Mouse (Mus musculus): Measurements from ENCODE around the gene Tex9. TPM values are rescaled to one million over a fixed set of nuclear protein-coding genes. Genes with fewer than 3 reads are reported as not detected.
A peak's percentile ranks its signal among the peaks of the same experiment; 100 is the strongest.

Tex9 gene
- polyA plus RNA-seq (2015; fragmentation: Nextera tagmentation; extraction: Ambion mirVana) = 44.5 and 48.2 TPM in 2 replicates

- Histone ChIP-seq H3K9me3 (no peaks in the 10 kb centered on the region), H3K9ac (peak within 1 kb of the TSS; percentile 80), H3K4me3 (peak within 1 kb of the TSS; percentile 70), H3K4me1 (peaks cover 13% of the 10 kb centered on the region), H3K36me3 (peaks cover 4% of the 10 kb centered on the region), H3K4me2 (peak within 1 kb of the TSS; percentile 78), H3K27ac (peak within 1 kb of the TSS; percentile 89), H3K27me3 (no peaks in the 10 kb centered on the region)
- WGBS = 9% methylated on average over 6 of the region's 6 CpGs
- ATAC-seq (ENCODE audit: insufficient number of reproducible peaks, insufficient read depth, low FRiP score, low TSS enrichment, low read depth) = no peak
Measured at GRCm38 (mm10) chr9:72492194-72492565, at the start of gene Tex9. Gene Tex9 (minus strand): TSS chr9:72492212.

GRCm38 (mm10) chr9:72537086-72537485, 45.1 kb upstream of the Tex9 start:
- Histone ChIP-seq H3K36me3 (peaks cover 6% of the 10 kb centered on the region; the same call in 1 of the 2 replicates), H3K27ac (no peak overlapping the region), H3K4me2 (no peak overlapping the region), H3K4me1 (no peaks in the 10 kb centered on the region), H3K4me3 (no peak overlapping the region), H3K27me3 (no peaks in the 10 kb centered on the region), H3K9ac (no peak overlapping the region), H3K9me3 (no peaks in the 10 kb centered on the region)
- 68% methylated on average over 1 of the region's 1 CpGs for WGBS
- ATAC-seq (ENCODE audit: insufficient number of reproducible peaks, insufficient read depth, low FRiP score, low TSS enrichment, low read depth) = no peak

GRCm38 (mm10) chr9:72535394-72535793, 43.4 kb upstream of the Tex9 start:
- Histone ChIP-seq H3K4me1 (peaks cover 8% of the 10 kb centered on the region), H3K27me3 (no peaks in the 10 kb centered on the region), H3K4me2 (no peak overlapping the region), H3K9ac (no peak overlapping the region), H3K4me3 (no peak overlapping the region), H3K9me3 (no peaks in the 10 kb centered on the region), H3K36me3 (peaks cover 3% of the 10 kb centered on the region; the same call in 1 of the 2 replicates), H3K27ac (no peak overlapping the region)
- 82% methylated on average over 3 of the region's 3 CpGs for WGBS
- no peak for ATAC-seq (ENCODE audit: insufficient number of reproducible peaks, insufficient read depth, low FRiP score, low TSS enrichment, low read depth)

- Histone ChIP-seq H3K27me3 (no peaks in the 10 kb centered on the region), H3K4me2 (peak overlapping the region; percentile 67), H3K4me1 (peaks cover 12% of the 10 kb centered on the region), H3K4me3 (no peak overlapping the region), H3K36me3 (no peaks in the 10 kb centered on the region), H3K9me3 (no peaks in the 10 kb centered on the region), H3K27ac (no peak overlapping the region), H3K9ac (no peak overlapping the region)
- no peak for ATAC-seq (ENCODE audit: insufficient number of reproducible peaks, insufficient read depth, low FRiP score, low TSS enrichment, low read depth)
- 77% methylated on average over 2 of the region's 2 CpGs for WGBS
Measured at GRCm38 (mm10) chr9:72534985-72535384, 43.0 kb upstream of the Tex9 start.

- peaks cover 12% of the 10 kb centered on the region for H3K4me1 ChIP-seq
- peak overlapping the region; percentile 99 for H3K27ac ChIP-seq
- ATAC-seq (ENCODE audit: insufficient number of reproducible peaks, insufficient read depth, low FRiP score, low TSS enrichment, low read depth) = no peak
- H3K9me3 ChIP-seq = no peaks in the 10 kb centered on the region
- 0% methylated on average over 2 of the region's 2 CpGs for WGBS
- H3K9ac ChIP-seq = peak overlapping the region; percentile 95
- H3K36me3 ChIP-seq = no peaks in the 10 kb centered on the region
- H3K4me3 ChIP-seq = peak overlapping the region; percentile 95
- no peaks in the 10 kb centered on the region for H3K27me3 ChIP-seq
- peak overlapping the region; percentile 67 for H3K4me2 ChIP-seq
Measured at GRCm38 (mm10) chr9:72533089-72533415, 41.0 kb upstream of the Tex9 start.

- Histone ChIP-seq H3K4me3 (peak overlapping the region; percentile 95), H3K4me1 (peaks cover 12% of the 10 kb centered on the region), H3K9me3 (no peaks in the 10 kb centered on the region), H3K27me3 (no peaks in the 10 kb centered on the region), H3K27ac (peak overlapping the region; percentile 99), H3K4me2 (peak overlapping the region; percentile 67), H3K9ac (peak overlapping the region; percentile 95), H3K36me3 (no peaks in the 10 kb centered on the region)
- ATAC-seq (ENCODE audit: insufficient number of reproducible peaks, insufficient read depth, low FRiP score, low TSS enrichment, low read depth) = peak; percentile 29; the same call in 1 of the 2 replicates
- under 1% methylated on average over 54 of the region's 55 CpGs for WGBS
Measured at GRCm38 (mm10) chr9:72532381-72533088, 40.5 kb upstream of the Tex9 start.

- peak; percentile 90 for ATAC-seq (ENCODE audit: insufficient number of reproducible peaks, insufficient read depth, low FRiP score, low TSS enrichment, low read depth)
- H3K9me3 ChIP-seq = no peaks in the 10 kb centered on the region
- peak within 1 kb of the TSS; percentile 99 for H3K27ac ChIP-seq
- H3K9ac ChIP-seq = peak within 1 kb of the TSS; percentile 95
- H3K27me3 ChIP-seq = no peaks in the 10 kb centered on the region
- H3K36me3 ChIP-seq = no peaks in the 10 kb centered on the region
- under 1% methylated on average over 18 of the region's 63 CpGs for WGBS
- peak within 1 kb of the TSS; percentile 95 for H3K4me3 ChIP-seq
- H3K4me2 ChIP-seq = peak within 1 kb of the TSS; percentile 67
- H3K4me1 ChIP-seq = peaks cover 12% of the 10 kb centered on the region
Measured at GRCm38 (mm10) chr9:72531996-72532380, 40.0 kb upstream of the Tex9 start, which contains the start of gene Rfx7. Gene Rfx7 (plus strand): TSS chr9:72532240.

GRCm38 (mm10) chr9:72531291-72531995, 39.4 kb upstream of the Tex9 start:
- Histone ChIP-seq H3K4me2 (peak overlapping the region; percentile 67), H3K27me3 (no peaks in the 10 kb centered on the region), H3K4me1 (peaks cover 12% of the 10 kb centered on the region), H3K27ac (peak overlapping the region; percentile 99), H3K36me3 (no peaks in the 10 kb centered on the region), H3K9me3 (no peaks in the 10 kb centered on the region), H3K4me3 (peak overlapping the region; percentile 95), H3K9ac (peak overlapping the region; percentile 95)
- peak; percentile 91 for ATAC-seq (ENCODE audit: insufficient number of reproducible peaks, insufficient read depth, low FRiP score, low TSS enrichment, low read depth)
- 1% methylated on average over 35 of the region's 35 CpGs for whole genome bisulfite sequencing

GRCm38 (mm10) chr9:72530824-72531223, 38.8 kb upstream of the Tex9 start:
- ATAC-seq (ENCODE audit: insufficient number of reproducible peaks, insufficient read depth, low FRiP score, low TSS enrichment, low read depth) = no peak
- Histone ChIP-seq H3K4me1 (peaks cover 12% of the 10 kb centered on the region), H3K27me3 (no peaks in the 10 kb centered on the region), H3K9me3 (no peaks in the 10 kb centered on the region), H3K9ac (peak overlapping the region; percentile 95), H3K4me3 (peak overlapping the region; percentile 95), H3K4me2 (peak overlapping the region; percentile 67), H3K36me3 (no peaks in the 10 kb centered on the region), H3K27ac (peak overlapping the region; percentile 99)
- WGBS = 25% methylated on average over 4 of the region's 4 CpGs

GRCm38 (mm10) chr9:72530237-72530636, 38.2 kb upstream of the Tex9 start:
- no peak for ATAC-seq (ENCODE audit: insufficient number of reproducible peaks, insufficient read depth, low FRiP score, low TSS enrichment, low read depth)
- no peak overlapping the region for H3K4me3 ChIP-seq

GRCm38 (mm10) chr9:72526091-72526490, 34.1 kb upstream of the Tex9 start:
- no peak overlapping the region for H3K4me2 ChIP-seq
- H3K9ac ChIP-seq = no peak overlapping the region
- H3K4me1 ChIP-seq = peaks cover 9% of the 10 kb centered on the region
- 72% methylated on average over 1 of the region's 1 CpGs for WGBS
- H3K4me3 ChIP-seq = no peak overlapping the region
- no peaks in the 10 kb centered on the region for H3K9me3 ChIP-seq
- no peak overlapping the region for H3K27ac ChIP-seq
- H3K36me3 ChIP-seq = no peaks in the 10 kb centered on the region
- no peaks in the 10 kb centered on the region for H3K27me3 ChIP-seq
- ATAC-seq (ENCODE audit: insufficient number of reproducible peaks, insufficient read depth, low FRiP score, low TSS enrichment, low read depth) = no peak

More at GRCm38 (mm10) chr9:72530237-72530636, 38.2 kb upstream of the Tex9 start:
- H3K4me1 ChIP-seq = peaks cover 12% of the 10 kb centered on the region
- H3K4me2 ChIP-seq = peak overlapping the region; percentile 67; the same call in 1 of the 2 replicates
- H3K9ac ChIP-seq = no peak overlapping the region
- H3K27ac ChIP-seq = no peak overlapping the region
- H3K36me3 ChIP-seq = no peaks in the 10 kb centered on the region
- no peaks in the 10 kb centered on the region for H3K9me3 ChIP-seq
- no peaks in the 10 kb centered on the region for H3K27me3 ChIP-seq
- WGBS = under 1% methylated on average over 12 of the region's 12 CpGs

GRCm38 (mm10) chr9:72520849-72521248, 28.8 kb upstream of the Tex9 start:
- no peak overlapping the region for H3K4me2 ChIP-seq
- no peak for ATAC-seq (ENCODE audit: insufficient number of reproducible peaks, insufficient read depth, low FRiP score, low TSS enrichment, low read depth)
- H3K27me3 ChIP-seq = no peaks in the 10 kb centered on the region
- H3K27ac ChIP-seq = no peak overlapping the region
- H3K9me3 ChIP-seq = no peaks in the 10 kb centered on the region
- no peaks in the 10 kb centered on the region for H3K4me1 ChIP-seq
- no peak overlapping the region for H3K9ac ChIP-seq
- no peaks in the 10 kb centered on the region for H3K36me3 ChIP-seq
- no peak overlapping the region for H3K4me3 ChIP-seq
